8 mouse cellular contexts compared by ENCODE assay signal in genomic region chr4:137727506-137728187, GRCm38 (mm10).
DNase-seq lines count a peak whose midpoint lies in the region; ATAC-seq lines count a peak whose summit lies in the region.

No protein-coding gene starts in this region.

- H3K4me2 ChIP-seq in intestine, embryonic 15.5 days (replicated peaks) = 0 out of 2 replicates have a peak overlapping the region, but pooled peaks have one; percentile 1
- H3K4me2 ChIP-seq in lung, embryonic 16.5 days (ENCODE audit: low read depth, low read length) = no peak overlapping the region

- DNase-seq in right cerebral cortex, postnatal 10 days (ENCODE audit: low spot score in 2 of 2) = peak; percentile 65 to 75
- no peak for DNase-seq in right cerebral cortex, adult 2 months (ENCODE audit: low spot score in 2 of 2)
- DNase-seq in embryo, embryonic 11 days = peak; percentile 80
- DNase-seq in testis, postnatal 10 days (ENCODE audit: low spot score) = peak; percentile 77
- DNase-seq in left cerebral cortex, adult 11 months (ENCODE audit: low spot score) = no peak
- no peak for DNase-seq in urinary bladder, adult 18-20 months (ENCODE audit: low spot score in 2 of 2)

- no peak overlapping the region for H3K9ac ChIP-seq in intestine, embryonic 15.5 days
- H3K9ac ChIP-seq in lung, embryonic 16.5 days (ENCODE audit: low read length) = no peak overlapping the region

- no peak overlapping the region for H3K27ac ChIP-seq in intestine, embryonic 15.5 days
- H3K27ac ChIP-seq in lung, embryonic 16.5 days (ENCODE audit: low read length) = no peak overlapping the region

- H3K36me3 ChIP-seq in intestine, embryonic 15.5 days = no peaks in the 10 kb centered on the region
- no peaks in the 10 kb centered on the region for H3K36me3 ChIP-seq in lung, embryonic 16.5 days (ENCODE audit: control insufficient read depth, insufficient read depth, low read length)

- WGBS in intestine, embryonic 15.5 days = 13% methylated on average over 17 of the region's 18 CpGs
- WGBS in lung, embryonic 16.5 days = 9% methylated on average over 15 of the region's 18 CpGs

- H3K4me3 ChIP-seq in intestine, embryonic 15.5 days (replicated peaks) = no peak overlapping the region
- H3K4me3 ChIP-seq in lung, embryonic 16.5 days (ENCODE audit: low read length) = no peak overlapping the region

- H3K4me1 ChIP-seq in intestine, embryonic 15.5 days (replicated peaks) = peaks cover 32% of the 10 kb centered on the region
- H3K4me1 ChIP-seq in lung, embryonic 16.5 days (replicated peaks; ENCODE audit: control insufficient read depth, insufficient read depth, low read length) = peaks cover 10% of the 10 kb centered on the region

- peaks cover 42% of the 10 kb centered on the region for H3K27me3 ChIP-seq in intestine, embryonic 15.5 days (replicated peaks)
- peaks cover 39% of the 10 kb centered on the region for H3K27me3 ChIP-seq in lung, embryonic 16.5 days (ENCODE audit: control insufficient read depth, insufficient read depth, low read depth, low read length)

- ATAC-seq in intestine, embryonic 15.5 days = peak; percentile 16; the same call in 1 of the 2 replicates
- ATAC-seq in lung, embryonic 16.5 days (ENCODE audit: low read depth) = peak; percentile 16

- H3K9me3 ChIP-seq in intestine, embryonic 15.5 days = no peaks in the 10 kb centered on the region
- H3K9me3 ChIP-seq in lung, embryonic 16.5 days (ENCODE audit: control insufficient read depth, low read length) = no peaks in the 10 kb centered on the region

Comparison
In these comparisons a context has a peak if more than half of its experiments do, and no peak if none do; other contexts are left out.
1. DNase-seq: peak in right cerebral cortex, postnatal 10 days (2 of 2), embryo, embryonic 11 days (single experiment) and testis, postnatal 10 days (single experiment); none in right cerebral cortex, adult 2 months (0 of 2), left cerebral cortex, adult 11 months (single experiment) and urinary bladder, adult 18-20 months (0 of 2).